Mouse (Mus musculus): ENCODE results near the gene Gm10234. TPM values are rescaled to one million over a fixed set of nuclear protein-coding genes. Genes with fewer than 3 reads are reported as not detected.

The Gm10234 gene
- total RNA-seq (2021), result not detected

- no peak for DNase-seq
These were observed at the start of gene Gm10234 for GRCm38 (mm10) chr6:95321812-95322211. Gm10234 (plus strand) TSS chr6:95322112.

DNA sequence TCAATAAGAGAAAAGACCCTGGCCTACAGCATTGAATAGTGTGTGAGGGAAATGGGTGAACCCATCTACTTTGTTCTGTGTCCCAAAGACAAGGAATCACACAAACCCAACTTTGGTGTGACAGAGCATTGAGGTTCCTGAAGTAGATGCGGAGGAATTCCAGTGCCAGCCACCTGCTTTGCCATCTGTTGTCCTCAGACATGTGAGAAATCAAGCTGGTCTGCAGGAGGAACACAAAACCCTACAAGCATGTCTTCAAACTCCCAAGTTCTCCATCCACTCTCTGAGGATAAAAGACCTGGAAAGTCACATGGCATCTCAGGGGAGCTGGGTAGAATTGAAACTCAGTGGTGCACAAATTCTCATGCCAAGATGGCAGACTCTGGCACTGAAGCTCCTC, 44.3 kb upstream of the Gm10234 start:
- DNase-seq, result no peak

DNA sequence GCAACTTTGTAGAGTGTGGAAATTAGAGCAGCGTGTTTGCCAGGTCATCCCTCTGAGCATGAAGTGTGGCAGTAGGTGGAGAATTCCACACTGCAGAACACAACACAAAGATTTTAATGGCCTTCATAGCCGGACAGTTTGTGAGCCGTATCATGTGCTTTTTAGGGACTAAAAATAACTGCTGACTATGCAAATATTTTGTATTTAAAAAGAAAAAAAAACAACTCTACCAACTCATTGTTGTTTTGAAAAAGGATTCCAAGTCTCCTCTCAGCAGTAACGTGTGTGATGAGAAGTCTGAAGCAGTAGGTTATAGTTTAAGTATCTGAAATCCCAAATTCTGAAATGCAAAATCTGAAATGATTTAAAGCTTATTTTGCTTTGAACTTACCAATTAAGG, 25.9 kb upstream of the Gm10234 start:
- no peak for DNase-seq

GRCm38 (mm10) chr6:95298387-95298786, 23.5 kb upstream of the Gm10234 start:
- DNase-seq, result no peak

DNA sequence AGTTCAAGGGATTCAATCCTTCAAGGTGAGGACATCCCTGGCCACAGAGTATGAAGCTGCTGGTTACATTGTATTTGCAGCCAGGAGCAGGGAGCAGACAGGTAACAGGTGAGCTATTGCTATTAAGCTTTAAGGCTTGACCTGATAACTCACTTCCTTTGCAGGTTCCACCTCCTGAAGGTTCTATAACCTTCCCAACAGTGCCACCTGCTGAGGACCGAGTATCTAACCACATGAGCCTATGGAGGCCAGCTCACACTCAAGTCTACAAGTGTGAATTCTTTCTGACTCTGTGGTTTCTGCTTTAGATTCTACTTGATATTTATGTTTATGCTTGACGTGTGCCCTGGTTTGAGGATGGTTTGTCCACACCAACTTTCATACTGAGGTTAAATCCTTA, 21.3 kb upstream of the Gm10234 start:
- DNase-seq, result no peak

GRCm38 (mm10) chr6:95331191-95331590, 9.3 kb downstream of the Gm10234 start:
- DNase-seq, result no peak

DNA sequence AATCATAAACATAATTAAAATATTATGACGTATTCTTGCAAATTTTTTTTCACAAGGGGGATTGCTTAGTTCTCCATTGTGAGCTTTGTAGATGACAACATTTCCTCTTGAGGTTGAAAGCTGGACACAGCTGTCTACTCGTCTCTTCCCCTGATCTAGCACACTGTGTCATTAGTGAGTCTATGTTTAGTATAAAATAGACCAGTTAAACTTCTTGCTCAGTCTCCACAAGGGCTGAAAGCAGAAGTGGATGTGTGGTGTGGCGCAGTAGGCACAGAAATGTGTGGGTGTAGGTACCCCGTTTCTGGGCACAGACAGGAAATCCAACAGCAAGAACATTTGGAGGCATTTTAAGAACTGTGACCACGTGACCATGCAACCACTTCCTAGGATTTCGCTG, 12.9 kb downstream of the Gm10234 start:
- no peak for DNase-seq

GRCm38 (mm10) chr6:95349378-95349777, 27.5 kb downstream of the Gm10234 start:
- DNase-seq, result no peak

GRCm38 (mm10) chr6:95353043-95353442, 31.1 kb downstream of the Gm10234 start:
- DNase-seq, result no peak

DNA sequence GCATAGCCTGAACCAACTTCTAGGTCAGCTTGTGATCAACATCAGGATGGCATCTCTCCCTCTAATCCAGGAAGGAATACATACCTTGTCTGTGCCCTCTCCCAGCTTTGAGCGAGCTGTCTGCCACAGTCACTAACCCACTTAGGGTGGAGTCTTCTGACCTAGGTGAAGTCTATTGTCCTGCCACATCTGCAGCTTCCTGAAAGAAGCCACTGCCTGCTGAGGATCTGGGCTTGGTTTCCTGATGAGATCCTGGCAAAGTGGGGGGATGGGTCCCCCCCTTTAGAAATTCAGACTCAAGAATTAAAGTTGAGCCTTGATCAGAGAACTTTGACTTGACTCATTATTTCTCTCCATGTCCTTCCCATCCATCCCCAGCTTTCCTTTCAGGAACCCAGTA, 32.0 kb downstream of the Gm10234 start:
- no peak for DNase-seq

- DNase-seq, result no peak
These were observed 38.2 kb downstream of the Gm10234 start for GRCm38 (mm10) chr6:95360084-95360483.

DNA sequence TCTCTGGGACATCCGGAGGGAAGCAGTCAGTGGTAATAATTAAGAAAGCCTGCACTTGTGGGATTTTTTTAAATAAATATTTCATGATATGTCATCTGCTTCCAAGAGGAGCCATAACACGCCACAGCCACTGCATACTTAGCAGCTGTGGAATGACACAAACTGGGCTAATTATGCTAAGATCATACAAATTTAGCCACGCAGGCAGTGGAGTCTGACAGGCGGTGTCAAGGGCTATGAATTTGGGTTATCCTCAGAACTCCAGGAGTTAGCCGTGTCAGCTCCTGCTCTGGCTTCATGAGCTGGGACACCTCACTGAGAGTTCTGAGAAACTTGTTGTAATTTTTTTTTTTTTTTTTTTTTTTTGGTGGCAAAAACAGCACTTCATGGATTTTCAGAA, 40.8 kb downstream of the Gm10234 start:
- no peak for DNase-seq

DNA sequence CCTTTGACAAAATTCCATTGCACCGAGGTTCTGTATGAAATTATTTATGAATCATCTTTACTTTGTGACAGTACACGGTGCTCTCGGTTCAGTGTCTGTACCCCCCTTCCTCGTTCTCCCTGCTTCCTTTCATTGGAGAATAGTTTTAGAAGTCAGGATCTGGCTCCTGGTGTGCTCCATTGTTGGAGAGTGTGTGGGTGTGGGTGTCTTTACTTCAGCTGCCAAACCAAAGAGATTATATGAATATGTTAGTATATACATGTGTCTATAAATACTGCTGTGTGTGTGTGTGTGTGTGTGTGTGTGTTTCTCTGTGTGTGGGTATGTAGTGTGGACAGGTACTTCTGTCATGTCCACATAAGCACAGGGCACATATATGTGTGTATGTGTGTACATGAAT, 49.9 kb downstream of the Gm10234 start:
- DNase-seq, result no peak

Other genes with a start within 250 kb of the Gm10234 start
- under 1 TPM; 0.24 to 0.32 TPM for gene Kbtbd8, start 204.9 kb upstream of the Gm10234 start, total RNA-seq (2021)